Mouse (Mus musculus): ENCODE measurements around the gene Phox2a. TPM values are rescaled to one million over a fixed set of nuclear protein-coding genes. Genes with fewer than 3 reads are reported as not detected.
A peak's percentile ranks its signal among the peaks of the same experiment; 100 is the strongest.

Phox2a gene
- polyA plus RNA-seq, 2 experiments = not detected

- H3K9me3 ChIP-seq (ENCODE audit: control insufficient read depth, low read length) = no peaks in the 10 kb centered on the region
- no peak for DNase-seq (ENCODE audit: low read depth in 3 of 3, low spot score in 3 of 3)
- no peaks in the 10 kb centered on the region for H3K4me1 ChIP-seq (replicated peaks; ENCODE audit: control insufficient read depth in 2 of 2, insufficient read depth in 2 of 2, low read length in 1 of 2)
- H3K4me3 ChIP-seq (ENCODE audit: insufficient read depth in 1 of 2, low read depth in 2 of 2, low read length in 2 of 2) = no peak overlapping the region
- no peak overlapping the region for H3K27ac ChIP-seq
- WGBS (ENCODE audit: insufficient replicate concordance) = 3% methylated on average over 35 of the region's 35 CpGs
- no peak for ATAC-seq (ENCODE audit: insufficient read depth)
- H3K27me3 ChIP-seq (ENCODE audit: control insufficient read depth, insufficient read depth, low read length) = peaks cover 68% of the 10 kb centered on the region
- H3K9ac ChIP-seq (replicated peaks) = no peak overlapping the region
- TF ChIP-seq CTCF (IDR thresholded peaks at IDR 0.05; ENCODE audit: low read depth) = no peak
- no peak for TF ChIP-seq EP300 (IDR thresholded peaks at IDR 0.05; ENCODE audit: low read depth)
- H3K36me3 ChIP-seq (replicated peaks; ENCODE audit: control insufficient read depth, insufficient read depth, low read depth) = no peaks in the 10 kb centered on the region
- H3K4me2 ChIP-seq (ENCODE audit: low read depth) = no peak overlapping the region
Measured at GRCm38 (mm10) chr7:101820295-101821030, 2.4 kb downstream of the Phox2a start.

DNA sequence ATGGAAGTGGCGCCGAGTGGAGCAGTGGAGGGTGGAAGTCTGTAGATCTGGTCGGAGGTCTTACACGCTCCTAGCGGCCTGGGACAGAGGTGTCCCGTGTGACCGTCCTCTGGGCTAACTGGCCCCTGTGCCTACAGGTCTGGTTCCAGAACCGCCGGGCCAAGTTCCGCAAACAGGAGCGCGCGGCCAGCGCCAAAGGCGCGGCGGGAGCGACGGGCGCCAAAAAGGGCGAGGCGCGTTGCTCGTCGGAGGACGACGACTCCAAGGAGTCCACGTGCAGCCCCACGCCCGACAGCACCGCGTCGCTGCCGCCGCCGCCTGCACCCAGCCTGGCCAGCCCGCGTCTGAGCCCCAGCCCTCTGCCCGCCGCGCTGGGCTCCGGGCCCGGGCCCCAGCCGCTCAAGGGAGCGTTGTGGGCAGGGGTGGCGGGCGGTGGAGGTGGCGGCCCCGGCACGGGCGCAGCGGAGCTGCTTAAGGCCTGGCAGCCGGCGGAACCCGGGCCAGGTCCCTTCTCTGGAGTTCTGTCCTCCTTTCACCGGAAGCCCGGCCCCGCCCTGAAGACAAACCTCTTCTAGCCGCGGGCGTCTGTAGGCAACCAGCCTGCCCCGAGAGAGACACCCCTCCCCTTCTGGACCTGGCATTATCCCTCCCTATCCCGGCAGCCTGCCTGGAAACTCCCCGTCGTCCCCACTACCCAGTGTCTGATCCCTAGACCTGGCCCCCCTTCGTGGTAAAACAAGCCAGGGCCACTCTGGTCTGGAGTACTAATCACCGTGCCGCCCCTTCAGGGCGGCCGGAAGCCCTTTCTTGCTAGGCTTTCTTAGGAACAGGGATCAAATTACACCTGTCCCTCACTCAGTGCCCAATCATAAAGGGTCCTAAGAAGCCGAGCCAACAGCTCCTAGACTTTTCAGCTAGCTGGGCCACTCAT is 3.7 kb downstream of the Phox2a start:
- TF ChIP-seq EP300 (IDR thresholded peaks at IDR 0.05; ENCODE audit: low read depth) (no peak), CTCF (IDR thresholded peaks at IDR 0.05; ENCODE audit: low read depth) (no peak)
- DNase-seq (ENCODE audit: low read depth in 3 of 3, low spot score in 3 of 3) = no peak
- H3K9ac ChIP-seq (replicated peaks) = no peak overlapping the region
- no peaks in the 10 kb centered on the region for H3K36me3 ChIP-seq (replicated peaks; ENCODE audit: control insufficient read depth, insufficient read depth, low read depth)
- WGBS (ENCODE audit: insufficient replicate concordance) = under 1% methylated on average over 71 of the region's 71 CpGs
- peak; percentile 33; the same call in 1 of the 2 replicates for ATAC-seq (ENCODE audit: insufficient read depth)
- H3K4me3 ChIP-seq (ENCODE audit: insufficient read depth in 1 of 2, low read depth in 2 of 2, low read length in 2 of 2) = peak overlapping the region in 1 of 2 experiments; percentile 37; a peak in 3 of 4 replicates
- no peak overlapping the region for H3K27ac ChIP-seq
- peak overlapping the region; percentile 56 for H3K4me2 ChIP-seq (ENCODE audit: low read depth)
- peaks cover 67% of the 10 kb centered on the region for H3K27me3 ChIP-seq (ENCODE audit: control insufficient read depth, insufficient read depth, low read length)
- H3K4me1 ChIP-seq (replicated peaks; ENCODE audit: control insufficient read depth in 2 of 2, insufficient read depth in 2 of 2, low read length in 1 of 2) = no peaks in the 10 kb centered on the region
- no peaks in the 10 kb centered on the region for H3K9me3 ChIP-seq (ENCODE audit: control insufficient read depth, low read length)

DNA sequence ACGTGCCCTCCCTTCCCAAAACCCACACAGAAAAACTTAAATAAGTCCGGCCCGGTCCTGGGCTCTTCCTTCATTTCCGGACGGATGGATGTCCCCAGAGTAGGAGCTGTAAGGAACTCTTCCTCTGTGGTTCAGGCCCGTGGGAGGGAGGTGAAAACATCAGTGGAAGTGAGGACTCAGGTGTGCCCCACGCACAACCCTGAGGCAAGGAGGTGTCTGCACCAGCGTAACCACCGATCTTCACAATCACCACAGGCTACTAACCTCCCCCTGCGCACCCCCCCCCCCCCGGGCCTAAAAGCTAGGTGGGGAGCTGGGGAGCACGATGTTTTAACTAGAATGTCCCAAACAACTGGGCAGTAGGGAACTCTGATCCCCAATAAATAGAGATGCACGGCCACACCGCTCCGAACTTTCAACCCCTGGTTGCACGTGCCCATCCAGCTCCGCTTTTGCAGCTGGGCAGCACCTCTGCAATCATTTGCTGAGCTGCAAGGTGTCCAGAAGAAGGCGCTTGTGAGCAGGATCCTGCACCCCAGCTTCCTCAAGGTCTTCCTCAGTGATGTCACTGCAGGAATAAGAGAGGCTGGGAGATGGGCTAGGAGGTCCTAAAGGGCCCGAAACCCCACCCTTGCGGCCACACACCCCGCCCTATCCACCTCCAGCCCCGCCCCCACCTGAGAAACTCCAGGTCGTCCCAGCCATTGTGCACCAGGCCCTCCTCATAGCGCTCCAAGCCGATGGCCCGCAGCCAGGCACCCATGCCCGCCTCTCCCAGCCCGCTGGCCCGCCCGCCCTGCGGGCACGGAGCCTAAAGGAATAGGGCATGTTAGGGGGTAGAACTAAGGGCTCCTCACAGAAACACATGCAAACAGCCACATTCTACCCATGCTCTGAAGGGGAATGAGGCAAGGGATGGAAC is 5.0 kb downstream of the Phox2a start:
- peaks cover 54% of the 10 kb centered on the region for H3K27me3 ChIP-seq (ENCODE audit: control insufficient read depth, insufficient read depth, low read length)
- DNase-seq (ENCODE audit: low read depth in 3 of 3, low spot score in 3 of 3) = no peak

GRCm38 (mm10) chr7:101823758-101824630 is 5.9 kb downstream of the Phox2a start:
- 80% methylated on average over 18 of the region's 18 CpGs for WGBS (ENCODE audit: insufficient replicate concordance)
- no peak overlapping the region for H3K4me3 ChIP-seq (ENCODE audit: insufficient read depth in 1 of 2, low read depth in 2 of 2, low read length in 2 of 2)
- ATAC-seq (ENCODE audit: insufficient read depth) (no peak), DNase-seq (ENCODE audit: low read depth in 3 of 3, low spot score in 3 of 3) (no peak)
- peaks cover 45% of the 10 kb centered on the region for H3K27me3 ChIP-seq (ENCODE audit: control insufficient read depth, insufficient read depth, low read length)
- no peaks in the 10 kb centered on the region for H3K36me3 ChIP-seq (replicated peaks; ENCODE audit: control insufficient read depth, insufficient read depth, low read depth)
- no peak overlapping the region for H3K4me2 ChIP-seq (ENCODE audit: low read depth)
- TF ChIP-seq EP300 (IDR thresholded peaks at IDR 0.05; ENCODE audit: low read depth) (no peak), CTCF (IDR thresholded peaks at IDR 0.05; ENCODE audit: low read depth) (no peak)
- H3K27ac ChIP-seq = no peak overlapping the region
- H3K9ac ChIP-seq (replicated peaks) = no peak overlapping the region
- no peaks in the 10 kb centered on the region for H3K4me1 ChIP-seq (replicated peaks; ENCODE audit: control insufficient read depth in 2 of 2, insufficient read depth in 2 of 2, low read length in 1 of 2)
- H3K9me3 ChIP-seq (ENCODE audit: control insufficient read depth, low read length) = no peaks in the 10 kb centered on the region

More for the DNA sequence above, 5.0 kb downstream of the Phox2a start:
- TF ChIP-seq CTCF (IDR thresholded peaks at IDR 0.05; ENCODE audit: low read depth) (peak; percentile 31), EP300 (IDR thresholded peaks at IDR 0.05; ENCODE audit: low read depth) (no peak)
- H3K36me3 ChIP-seq (replicated peaks; ENCODE audit: control insufficient read depth, insufficient read depth, low read depth) = no peaks in the 10 kb centered on the region
- ATAC-seq (ENCODE audit: insufficient read depth) = 0 out of 2 replicates have a peak, but pooled peaks have one; percentile 18
- no peak overlapping the region for H3K9ac ChIP-seq (replicated peaks)
- no peaks in the 10 kb centered on the region for H3K9me3 ChIP-seq (ENCODE audit: control insufficient read depth, low read length)
- H3K4me3 ChIP-seq (ENCODE audit: insufficient read depth in 1 of 2, low read depth in 2 of 2, low read length in 2 of 2) = no peak overlapping the region
- H3K4me2 ChIP-seq (ENCODE audit: low read depth) = no peak overlapping the region
- 52% methylated on average over 32 of the region's 32 CpGs for WGBS (ENCODE audit: insufficient replicate concordance)
- H3K27ac ChIP-seq = no peak overlapping the region
- H3K4me1 ChIP-seq (replicated peaks; ENCODE audit: control insufficient read depth in 2 of 2, insufficient read depth in 2 of 2, low read length in 1 of 2) = no peaks in the 10 kb centered on the region
